Mouse (Mus musculus): ENCODE results near the gene Pla2g5. TPM values are rescaled to one million over a fixed set of nuclear protein-coding genes. Genes with fewer than 3 reads are reported as not detected.

Pla2g5 gene
- polyA plus RNA-seq, 1 experiment from 2014 or later: 0.87 TPM

GRCm38 (mm10) chr4:138755439-138755838, 107.8 kb downstream of the Pla2g5 start:
- no peaks in the 10 kb centered on the region for H3K9me3 ChIP-seq (ENCODE audit: control insufficient read depth, low read length)
- H3K4me1 ChIP-seq (ENCODE audit: control insufficient read depth, insufficient read depth, low read length): no peaks in the 10 kb centered on the region
- no peak overlapping the region for H3K4me2 ChIP-seq (ENCODE audit: low read length)
- H3K9ac ChIP-seq (replicated peaks; ENCODE audit: low read length): no peak overlapping the region; the same call in 1 of the 2 replicates
- WGBS: 43% methylated on average over 4 of the region's 4 CpGs
- DNase-seq (peak; percentile 23), ATAC-seq (ENCODE audit: low FRiP score, low TSS enrichment) (no peak)
- no peaks in the 10 kb centered on the region for H3K27me3 ChIP-seq (ENCODE audit: control insufficient read depth, insufficient read depth, low read length)
- H3K27ac ChIP-seq (replicated peaks; ENCODE audit: low read depth, low read length): 0 out of 2 replicates have a peak overlapping the region, but pooled peaks have one; percentile 5
- no peaks in the 10 kb centered on the region for H3K36me3 ChIP-seq (ENCODE audit: control insufficient read depth, insufficient read depth, low read length)
- no peak overlapping the region for H3K4me3 ChIP-seq (replicated peaks; ENCODE audit: low read depth, low read length)

GRCm38 (mm10) chr4:138754432-138754831, 108.8 kb downstream of the Pla2g5 start:
- Histone ChIP-seq H3K27me3 (ENCODE audit: control insufficient read depth, insufficient read depth, low read length) (no peaks in the 10 kb centered on the region), H3K36me3 (ENCODE audit: control insufficient read depth, insufficient read depth, low read length) (no peaks in the 10 kb centered on the region), H3K4me3 (replicated peaks; ENCODE audit: low read depth, low read length) (no peak overlapping the region), H3K9me3 (ENCODE audit: control insufficient read depth, low read length) (no peaks in the 10 kb centered on the region), H3K4me1 (ENCODE audit: control insufficient read depth, insufficient read depth, low read length) (no peaks in the 10 kb centered on the region), H3K4me2 (ENCODE audit: low read length) (no peak overlapping the region), H3K27ac (replicated peaks; ENCODE audit: low read depth, low read length) (no peak overlapping the region), H3K9ac (replicated peaks; ENCODE audit: low read length) (no peak overlapping the region)
- 91% methylated on average over 9 of the region's 9 CpGs for WGBS
- DNase-seq (no peak), ATAC-seq (ENCODE audit: low FRiP score, low TSS enrichment) (no peak)

- ATAC-seq (ENCODE audit: low FRiP score, low TSS enrichment) (no peak), DNase-seq (no peak)
- Histone ChIP-seq H3K4me1 (ENCODE audit: control insufficient read depth, insufficient read depth, low read length) (no peaks in the 10 kb centered on the region), H3K36me3 (ENCODE audit: control insufficient read depth, insufficient read depth, low read length) (no peaks in the 10 kb centered on the region), H3K27me3 (ENCODE audit: control insufficient read depth, insufficient read depth, low read length) (no peaks in the 10 kb centered on the region), H3K27ac (replicated peaks; ENCODE audit: low read depth, low read length) (no peak overlapping the region), H3K9ac (replicated peaks; ENCODE audit: low read length) (no peak overlapping the region), H3K4me2 (ENCODE audit: low read length) (no peak overlapping the region), H3K4me3 (replicated peaks; ENCODE audit: low read depth, low read length) (no peak overlapping the region), H3K9me3 (ENCODE audit: control insufficient read depth, low read length) (no peaks in the 10 kb centered on the region)
- 84% methylated on average over 3 of the region's 3 CpGs for WGBS
Observed at GRCm38 (mm10) chr4:138753608-138754007, 109.7 kb downstream of the Pla2g5 start.

- Histone ChIP-seq H3K27me3 (ENCODE audit: control insufficient read depth, insufficient read depth, low read length) (no peaks in the 10 kb centered on the region), H3K9ac (replicated peaks; ENCODE audit: low read length) (no peak overlapping the region), H3K4me3 (replicated peaks; ENCODE audit: low read depth, low read length) (no peak overlapping the region), H3K4me2 (ENCODE audit: low read length) (no peak overlapping the region), H3K36me3 (ENCODE audit: control insufficient read depth, insufficient read depth, low read length) (no peaks in the 10 kb centered on the region), H3K27ac (replicated peaks; ENCODE audit: low read depth, low read length) (no peak overlapping the region), H3K9me3 (ENCODE audit: control insufficient read depth, low read length) (no peaks in the 10 kb centered on the region), H3K4me1 (ENCODE audit: control insufficient read depth, insufficient read depth, low read length) (no peaks in the 10 kb centered on the region)
- ATAC-seq (ENCODE audit: low FRiP score, low TSS enrichment) (no peak), DNase-seq (no peak)
- 93% methylated on average over 6 of the region's 6 CpGs for WGBS
Observed at GRCm38 (mm10) chr4:138752603-138753002, 110.7 kb downstream of the Pla2g5 start.

Other genes starting within 250 kb of the Pla2g5 start
- 1.2 and 1.6 TPM in 2 replicates for gene Vwa5b1, start 227.6 kb downstream of the Pla2g5 start, polyA plus RNA-seq (2014; fragmentation: Nextera tagmentation; extraction: Ambion mirVana)
- gene Pla2g2c, start 138.7 kb downstream of the Pla2g5 start, polyA plus RNA-seq (2014; fragmentation: Nextera tagmentation; extraction: Ambion mirVana): 0.83 and 0.94 TPM in 2 replicates
- gene Ubxn10, start 126.3 kb downstream of the Pla2g5 start, polyA plus RNA-seq (2014; fragmentation: Nextera tagmentation; extraction: Ambion mirVana): 3.0 and 3.9 TPM in 2 replicates
- gene Pla2g2f, start 105.9 kb downstream of the Pla2g5 start, polyA plus RNA-seq (2014; fragmentation: Nextera tagmentation; extraction: Ambion mirVana): 0.13 TPM in 1 of 2 replicates, not detected in the other
- 0.43 TPM in 1 of 2 replicates, not detected in the other for gene Pla2g2d, start 87.7 kb downstream of the Pla2g5 start, polyA plus RNA-seq (2014; fragmentation: Nextera tagmentation; extraction: Ambion mirVana)
- gene Gm13030, start 10.5 kb upstream of the Pla2g5 start, polyA plus RNA-seq (2014; fragmentation: Nextera tagmentation; extraction: Ambion mirVana): not detected in 2 replicates
- gene Pla2g2e, start 14.5 kb upstream of the Pla2g5 start, polyA plus RNA-seq (2014; fragmentation: Nextera tagmentation; extraction: Ambion mirVana): not detected in 2 replicates
- gene Otud3, start 50.5 kb upstream of the Pla2g5 start, polyA plus RNA-seq (2014; fragmentation: Nextera tagmentation; extraction: Ambion mirVana): 1.7 and 2.8 TPM in 2 replicates
- gene Rnf186, start 103.6 kb upstream of the Pla2g5 start, polyA plus RNA-seq (2014; fragmentation: Nextera tagmentation; extraction: Ambion mirVana): not detected in 2 replicates
- 0.38 and 0.61 TPM in 2 replicates for gene Tmco4, start 109.4 kb upstream of the Pla2g5 start, polyA plus RNA-seq (2014; fragmentation: Nextera tagmentation; extraction: Ambion mirVana)
- gene Htr6, start 212.1 kb upstream of the Pla2g5 start, polyA plus RNA-seq (2014; fragmentation: Nextera tagmentation; extraction: Ambion mirVana): 0.32 and 0.57 TPM in 2 replicates
- gene Nbl1, start 229.5 kb upstream of the Pla2g5 start, polyA plus RNA-seq (2014; fragmentation: Nextera tagmentation; extraction: Ambion mirVana): 12.8 and 27.5 TPM in 2 replicates